Mouse (Mus musculus) bone marrow, adult 2 months (tissue): Measurements from ENCODE around the gene Bcar3. TPM values are rescaled to one million over a fixed set of nuclear protein-coding genes. Genes with fewer than 3 reads are reported as not detected.

Source experiments
- H3K27ac ChIP-seq: fragments of 200-500 bp; 2 replicates; pipeline ENCODE4 v1.5.1; 2012; ENCODE audit warnings: low read depth, mild to moderate bottlenecking, control low read depth, inconsistent platforms, low read length; ENCODE audit not compliant: control insufficient read depth, poor library complexity, insufficient read depth
- H3K4me1 ChIP-seq: fragments of 200-500 bp; 2 replicates; pipeline ENCODE4 v1.6.1; 2011; ENCODE audit warnings: low read length; ENCODE audit not compliant: control insufficient read depth, insufficient read depth
- H3K4me3 ChIP-seq: fragments of 200-500 bp; replicated peaks from 2 replicates; pipeline ENCODE3; 2011; ENCODE audit warnings: mild to moderate bottlenecking, low read depth, low read length, control low read depth; ENCODE audit not compliant: control insufficient read depth
- CTCF ChIP-seq: fragments of 200-500 bp; IDR thresholded peaks from 2 replicates; pipeline ENCODE4 v1.5.1; 2011; ENCODE audit warnings: low read length, control low read depth; ENCODE audit not compliant: control insufficient read depth, insufficient read depth
- POLR2A ChIP-seq: fragments of 200-500 bp; IDR thresholded peaks from 2 replicates; pipeline ENCODE4 v1.6.1; 2011; ENCODE audit warnings: low read depth, mild to moderate bottlenecking, control low read depth, low read length, borderline replicate concordance; ENCODE audit not compliant: control insufficient read depth
- WGBS: fragments of 180-500 bp; shearing (Covaris S2); methylation state at CpG from one replicate; pipeline ENCODE4 v1.1.7; 2018; 5-methylcytosine and 5-hydroxymethylcytosine counted together
- polyA plus RNA-seq: library from polyadenylated mRNA; stranded (reverse); fragments of >200 nt; gene quantifications from 2 replicates; pipeline ENCODE4 v1.2.4, GENCODE M21; 2011; ENCODE audit warnings: low replicate concordance; ENCODE audit not compliant: missing spikeins, insufficient read depth, insufficient read length

Bcar3 gene
- polyA plus RNA-seq, 1 experiment: 2.2 TPM

- no peak for TF ChIP-seq CTCF
- Histone ChIP-seq H3K4me1 (no peaks in the 10 kb centered on the region), H3K4me3 (no peak overlapping the region), H3K27ac (no peak overlapping the region)
- 66% methylated on average over 4 of the region's 4 CpGs for WGBS
Observed at GRCm38 (mm10) chr3:122486193-122486592, 192.3 kb downstream of the Bcar3 start.

GRCm38 (mm10) chr3:122488051-122488754 is 194.3 kb downstream of the Bcar3 start:
- no peak for TF ChIP-seq POLR2A
- no peak for TF ChIP-seq CTCF
- Histone ChIP-seq H3K27ac (no peak overlapping the region), H3K4me1 (no peaks in the 10 kb centered on the region), H3K4me3 (no peak overlapping the region)
- WGBS: 91% methylated on average over 1 of the region's 1 CpGs

- H3K4me1 ChIP-seq: no peaks in the 10 kb centered on the region
- 80% methylated on average over 6 of the region's 6 CpGs for WGBS
Observed at GRCm38 (mm10) chr3:122490574-122490973, 196.6 kb downstream of the Bcar3 start.

GRCm38 (mm10) chr3:122492006-122492405 is 198.1 kb downstream of the Bcar3 start:
- Histone ChIP-seq H3K4me3 (no peak overlapping the region), H3K27ac (no peak overlapping the region), H3K4me1 (no peaks in the 10 kb centered on the region)
- WGBS: 85% methylated on average over 3 of the region's 3 CpGs
- TF ChIP-seq CTCF: no peak
- no peak for TF ChIP-seq POLR2A

More at GRCm38 (mm10) chr3:122490574-122490973, 196.6 kb downstream of the Bcar3 start:
- no peak for TF ChIP-seq POLR2A
- TF ChIP-seq CTCF: no peak
- Histone ChIP-seq H3K27ac (no peak overlapping the region), H3K4me3 (no peak overlapping the region)

GRCm38 (mm10) chr3:122492872-122493615 is 199.1 kb downstream of the Bcar3 start:
- TF ChIP-seq CTCF: no peak
- no peak for TF ChIP-seq POLR2A
- WGBS: 78% methylated on average over 21 of the region's 21 CpGs
- Histone ChIP-seq H3K4me3 (no peak overlapping the region), H3K4me1 (no peaks in the 10 kb centered on the region), H3K27ac (no peak overlapping the region)

- no peak overlapping the region for H3K27ac ChIP-seq
- 83% methylated on average over 6 of the region's 6 CpGs for WGBS
- no peak overlapping the region for H3K4me3 ChIP-seq
- TF ChIP-seq CTCF: no peak
- no peak for TF ChIP-seq POLR2A
- H3K4me1 ChIP-seq: no peaks in the 10 kb centered on the region
Observed at GRCm38 (mm10) chr3:122494764-122495163, 200.8 kb downstream of the Bcar3 start.

- 65% methylated on average over 6 of the region's 6 CpGs for WGBS
- Histone ChIP-seq H3K4me1 (no peaks in the 10 kb centered on the region; the same call in 1 of the 2 replicates), H3K4me3 (no peak overlapping the region), H3K27ac (no peak overlapping the region)
- TF ChIP-seq POLR2A: no peak
- TF ChIP-seq CTCF: no peak
Observed at GRCm38 (mm10) chr3:122497871-122498270, 203.9 kb downstream of the Bcar3 start.

GRCm38 (mm10) chr3:122498528-122498927 is 204.6 kb downstream of the Bcar3 start:
- no peaks in the 10 kb centered on the region; the same call in 1 of the 2 replicates for H3K4me1 ChIP-seq
- no peak overlapping the region for H3K4me3 ChIP-seq
- 87% methylated on average over 7 of the region's 7 CpGs for WGBS
- TF ChIP-seq POLR2A (no peak), CTCF (no peak)
- H3K27ac ChIP-seq: no peak overlapping the region
